Mouse (Mus musculus) left cerebral cortex, postnatal 25 days (tissue): ENCODE results near the gene Rtkn. TPM values are rescaled to one million over a fixed set of nuclear protein-coding genes. Genes with fewer than 3 reads are reported as not detected.
"Not testable (repeated sequence)": the region's sequence is repeated elsewhere in the genome, so short reads cannot be mapped to it uniquely, and the experiment has no call there.

Source experiments
- DNase-seq, 2 experiments: peaks; one replicate each; pipeline ENCODE4 v3.0.0; 2022; ENCODE audit warnings: low spot score in 2 of 2, mixed read lengths in 1 of 2
- intact Hi-C: fragments of 180-260 bp; cut with DNase I; formaldehyde crosslinking; loops from one replicate; pipeline ENCODE4 v1.15.1; 2025
- total RNA-seq, 2 experiments: library from RNA; stranded (reverse); gene quantifications; 2 replicates each; pipeline ENCODE4 v1.2.3; 2021

Rtkn gene
- total RNA-seq, 2 experiments from 2014 or later, result 51.2 to 76.8 TPM

- intact Hi-C loops, result no loop called here
Observed at GRCm38 (mm10) chr6:83136291-83136880, 1.1 kb downstream of the Rtkn start.

GRCm38 (mm10) chr6:83136881-83137575, 1.8 kb downstream of the Rtkn start:
- intact Hi-C loops, result no loop called here
- no peak for DNase-seq

More at GRCm38 (mm10) chr6:83136291-83136880, 1.1 kb downstream of the Rtkn start:
- no peak for DNase-seq

GRCm38 (mm10) chr6:83137576-83137950, 2.3 kb downstream of the Rtkn start:
- intact Hi-C loops, result no loop called here
- peak in 1 of 2 experiments; percentile 69 for DNase-seq

GRCm38 (mm10) chr6:83138056-83138455, 2.8 kb downstream of the Rtkn start:
- no peak for DNase-seq
- intact Hi-C loops, result no loop called here

- intact Hi-C loops, result no loop called here
- no peak for DNase-seq
Observed at GRCm38 (mm10) chr6:83140044-83140443, 4.8 kb downstream of the Rtkn start.

DNA sequence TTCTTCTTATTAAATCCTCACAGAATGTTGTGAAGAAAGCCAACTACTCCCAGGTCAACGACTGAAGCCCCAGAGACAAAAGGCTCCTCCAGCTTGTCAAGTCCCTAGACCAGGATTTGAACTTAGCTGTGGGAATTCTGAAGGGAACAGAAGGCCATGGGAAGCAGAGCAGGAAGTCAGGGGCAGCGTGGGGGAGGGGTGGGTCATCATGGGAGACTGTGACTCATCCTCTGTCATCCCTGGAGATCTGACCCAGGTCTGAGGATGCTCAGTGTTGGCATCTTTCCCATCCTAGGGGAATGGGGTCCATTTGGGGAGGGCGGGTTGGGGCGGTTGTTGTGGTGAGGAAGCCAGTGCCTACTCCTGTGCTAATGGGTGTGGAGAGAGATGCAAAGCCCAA, 6.4 kb downstream of the Rtkn start:
- intact Hi-C loops, result no loop called here
- no peak for DNase-seq

GRCm38 (mm10) chr6:83142211-83142731, 7.0 kb downstream of the Rtkn start:
- intact Hi-C loops, result no loop called here
- peak; percentile 74 to 80 for DNase-seq

DNA sequence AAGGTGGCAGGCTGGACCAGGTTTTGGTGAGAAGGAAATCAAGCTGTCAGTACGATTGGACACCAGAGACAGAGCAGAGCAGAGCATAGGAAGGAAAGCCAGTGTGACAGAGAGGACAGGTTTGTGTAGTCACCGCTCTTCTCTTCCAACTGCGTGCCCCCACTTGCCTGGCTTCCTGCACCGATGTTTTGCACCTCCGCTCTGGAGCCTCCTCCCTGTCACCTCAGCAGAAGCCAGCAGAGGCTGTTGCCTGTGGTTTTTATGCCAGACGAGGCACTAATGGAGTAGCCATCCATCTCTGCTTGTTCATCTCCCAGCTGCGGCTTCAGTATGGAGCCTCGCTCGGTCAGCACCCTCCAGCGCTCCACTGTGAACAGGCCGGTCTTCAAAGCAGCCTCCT, 7.6 kb downstream of the Rtkn start:
- intact Hi-C loops, result no loop called here
- peak in 1 of 2 experiments; percentile 75 for DNase-seq

GRCm38 (mm10) chr6:83145209-83145608, 9.9 kb downstream of the Rtkn start:
- intact Hi-C loops, result no loop called here
- peak in 1 of 2 experiments; percentile 69 for DNase-seq

GRCm38 (mm10) chr6:83145805-83146204, 10.5 kb downstream of the Rtkn start:
- DNase-seq, result no peak
- intact Hi-C loops, result no loop called here

- no peak for DNase-seq
- intact Hi-C loops, result no loop called here
Observed at GRCm38 (mm10) chr6:83147280-83147679, 12.0 kb downstream of the Rtkn start.

DNA sequence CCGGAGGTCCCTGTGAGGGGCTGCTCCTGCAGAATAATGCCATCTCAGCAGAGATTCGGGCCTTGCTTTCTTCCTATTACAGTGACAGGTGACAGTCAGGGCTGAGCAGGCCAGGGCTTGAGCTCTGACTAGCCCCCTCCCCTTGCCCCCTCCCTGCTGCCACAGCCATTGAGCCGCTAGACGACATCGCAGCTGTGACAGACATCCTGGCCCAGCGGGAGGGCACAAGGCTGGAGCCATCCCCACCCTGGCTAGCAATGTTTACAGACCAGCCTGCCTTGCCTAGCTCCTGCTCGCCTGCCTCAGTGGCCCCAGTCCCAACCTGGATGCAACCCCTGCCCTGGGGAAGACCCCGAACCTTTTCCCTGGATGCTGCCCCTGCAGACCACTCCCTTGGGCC, 16.5 kb downstream of the Rtkn start:
- no peak for DNase-seq
- intact Hi-C loops, result no loop called here

GRCm38 (mm10) chr6:83153038-83153437, 17.8 kb downstream of the Rtkn start:
- DNase-seq, result no peak
- intact Hi-C loops, result no loop called here

DNA sequence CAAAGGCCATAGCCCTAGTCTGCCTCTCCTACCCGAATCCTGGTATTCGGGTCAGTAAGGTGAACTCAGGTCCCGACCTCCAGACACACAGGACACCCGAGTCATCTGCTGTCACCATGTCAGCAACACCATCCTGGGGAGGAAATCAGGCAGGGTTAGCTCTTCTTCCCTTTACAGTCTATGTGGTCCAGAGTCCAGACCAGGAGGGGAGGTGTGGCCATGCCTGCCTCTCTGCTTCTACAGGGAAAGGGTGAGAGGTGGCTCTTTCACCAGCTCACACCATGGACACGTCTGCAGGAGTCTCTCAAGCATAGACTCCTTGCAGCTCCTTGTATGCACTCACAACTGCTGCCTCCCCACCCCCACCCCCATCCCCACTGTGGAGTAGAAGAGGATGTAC, 18.2 kb downstream of the Rtkn start:
- no peak for DNase-seq
- intact Hi-C loops, result no loop called here

DNA sequence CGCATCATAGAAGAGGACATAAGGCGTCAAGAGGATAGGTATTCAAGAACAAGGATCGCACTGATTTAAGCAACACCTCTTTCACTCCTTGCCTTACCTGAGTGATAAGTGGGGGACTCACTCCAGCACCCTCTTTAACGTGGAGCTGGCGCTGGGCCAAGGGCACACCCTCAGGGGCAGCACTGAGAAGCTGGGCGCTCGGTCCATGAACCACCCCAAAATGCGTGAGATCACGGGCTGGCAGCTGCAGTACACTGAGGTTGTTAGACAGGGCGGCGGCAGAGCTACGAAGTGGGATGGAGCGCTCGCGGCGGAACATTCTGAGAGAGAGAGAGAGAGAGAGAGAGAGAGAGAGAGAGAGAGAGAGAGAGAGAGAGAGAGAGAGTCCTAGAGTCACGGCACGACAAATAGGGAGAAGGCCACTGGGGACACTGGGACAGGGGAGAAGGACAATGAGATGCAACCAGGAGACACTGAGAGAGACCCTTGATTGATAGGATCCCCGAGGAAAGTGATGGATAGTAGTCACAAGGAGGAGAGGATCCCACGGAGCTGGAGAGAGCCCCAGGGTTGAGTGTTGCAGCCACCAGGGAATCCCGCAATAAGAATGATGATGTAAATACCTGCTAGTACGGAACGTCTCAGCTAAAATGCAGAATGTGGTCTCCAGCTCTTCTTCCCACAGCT, 20.4 kb downstream of the Rtkn start:
- no peak for DNase-seq
- intact Hi-C loops, result no loop called here

DNA sequence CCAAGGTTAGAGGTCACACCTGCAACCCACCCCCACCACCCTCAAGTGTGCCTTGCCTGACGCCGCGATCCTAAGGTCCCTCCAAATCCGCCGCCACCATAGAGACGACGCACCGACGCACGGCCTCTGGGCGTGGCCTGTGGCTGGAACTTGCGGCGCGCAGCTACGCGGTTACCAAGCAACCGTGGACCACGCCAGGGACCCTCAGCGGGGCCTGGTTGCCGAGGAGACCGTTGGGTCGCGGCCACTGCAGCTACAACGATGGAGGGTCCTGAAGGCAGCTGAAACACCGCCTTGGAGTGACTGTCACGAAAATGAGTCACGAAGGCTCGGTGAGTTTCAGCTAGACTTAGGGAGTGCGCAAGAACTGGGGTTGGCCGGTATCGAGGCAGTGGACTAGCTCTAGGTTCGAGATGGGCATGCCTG, 21.0 kb downstream of the Rtkn start, which contains the start of the genes Wdr54 and 1700003E16Rik:
TSS of gene Wdr54 (minus strand) at position 139 of the 426 bp plus-strand sequence.
TSS of gene 1700003E16Rik (plus strand) at position 146 of the 426 bp plus-strand sequence.
- intact Hi-C loops, result no loop called here
- peak; percentile 84 to 86 for DNase-seq

DNA sequence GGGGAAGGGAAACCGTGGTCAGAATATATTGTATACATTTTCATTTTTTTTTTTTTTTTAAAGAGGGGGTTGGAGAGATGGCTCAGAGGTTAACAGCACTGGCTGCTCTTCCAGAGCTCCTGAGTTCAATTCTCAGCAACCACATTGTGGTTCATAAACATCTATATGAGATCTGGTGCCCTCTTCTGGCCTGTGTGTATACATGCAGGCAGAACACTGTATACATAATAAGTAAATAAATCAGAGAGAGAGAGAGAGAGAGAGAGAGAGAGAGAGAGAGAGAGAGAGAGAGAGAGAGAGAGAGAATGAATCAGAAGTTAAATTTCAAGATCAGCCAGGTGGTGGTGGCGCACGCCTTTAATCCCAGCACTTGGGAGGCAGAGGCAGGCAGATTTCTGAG, 24.2 kb downstream of the Rtkn start:
- not testable (repeated sequence) for DNase-seq
- intact Hi-C loops, result loop anchor here (2.0 kb wide), 2 partner anchors 45 to 163 kb away; partner anchors contain the start of gene Mogs

GRCm38 (mm10) chr6:83161442-83161841, 26.2 kb downstream of the Rtkn start:
- intact Hi-C loops, result no loop called here
- no peak for DNase-seq

- intact Hi-C loops, result no loop called here
- no peak for DNase-seq
Observed at GRCm38 (mm10) chr6:83161921-83162641, 26.8 kb downstream of the Rtkn start.

DNA sequence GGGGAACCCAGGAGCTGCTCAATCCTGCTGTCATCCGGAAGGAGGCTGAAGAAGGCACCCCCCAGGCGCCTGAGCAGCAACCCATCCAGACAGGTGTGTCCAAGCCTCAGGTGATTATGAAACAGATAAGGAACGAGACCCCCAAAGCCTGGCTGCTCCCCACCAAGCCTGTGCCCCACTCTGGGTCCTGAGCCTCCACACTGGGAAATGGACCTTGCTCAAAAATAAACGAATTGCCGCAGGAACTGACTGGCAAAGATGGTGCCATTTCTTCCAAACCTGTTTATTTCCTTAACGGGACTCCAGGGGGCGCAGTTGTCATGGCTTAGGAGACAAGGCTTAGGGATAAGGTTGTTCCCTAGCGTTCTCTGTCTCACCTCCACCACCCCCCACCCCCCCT, 27.4 kb downstream of the Rtkn start:
- intact Hi-C loops, result no loop called here
- peak; percentile 53 to 67 for DNase-seq
